Mouse (Mus musculus): ENCODE measurements around the gene Bphl.

The Bphl gene

DNA sequence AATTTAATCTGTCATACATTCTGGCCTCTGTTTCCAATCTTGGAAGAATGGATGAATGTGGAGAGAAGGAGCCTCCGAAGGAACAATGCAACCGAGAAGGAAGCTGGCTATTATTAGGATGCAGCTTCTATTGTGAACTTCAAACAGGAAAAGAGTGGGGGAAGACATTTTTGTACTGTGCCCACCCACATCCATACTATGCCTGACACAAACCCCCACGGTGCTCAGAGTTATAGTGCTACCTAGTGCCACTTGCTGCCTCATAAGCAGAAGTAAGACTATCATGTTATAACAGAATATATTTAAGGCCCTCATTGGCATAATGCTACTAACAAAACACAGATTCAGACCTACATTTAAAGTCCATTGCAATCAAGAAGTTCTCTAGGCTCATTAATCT lies 52.0 kb downstream of the Bphl start:
- DNase-seq: no peak

DNA sequence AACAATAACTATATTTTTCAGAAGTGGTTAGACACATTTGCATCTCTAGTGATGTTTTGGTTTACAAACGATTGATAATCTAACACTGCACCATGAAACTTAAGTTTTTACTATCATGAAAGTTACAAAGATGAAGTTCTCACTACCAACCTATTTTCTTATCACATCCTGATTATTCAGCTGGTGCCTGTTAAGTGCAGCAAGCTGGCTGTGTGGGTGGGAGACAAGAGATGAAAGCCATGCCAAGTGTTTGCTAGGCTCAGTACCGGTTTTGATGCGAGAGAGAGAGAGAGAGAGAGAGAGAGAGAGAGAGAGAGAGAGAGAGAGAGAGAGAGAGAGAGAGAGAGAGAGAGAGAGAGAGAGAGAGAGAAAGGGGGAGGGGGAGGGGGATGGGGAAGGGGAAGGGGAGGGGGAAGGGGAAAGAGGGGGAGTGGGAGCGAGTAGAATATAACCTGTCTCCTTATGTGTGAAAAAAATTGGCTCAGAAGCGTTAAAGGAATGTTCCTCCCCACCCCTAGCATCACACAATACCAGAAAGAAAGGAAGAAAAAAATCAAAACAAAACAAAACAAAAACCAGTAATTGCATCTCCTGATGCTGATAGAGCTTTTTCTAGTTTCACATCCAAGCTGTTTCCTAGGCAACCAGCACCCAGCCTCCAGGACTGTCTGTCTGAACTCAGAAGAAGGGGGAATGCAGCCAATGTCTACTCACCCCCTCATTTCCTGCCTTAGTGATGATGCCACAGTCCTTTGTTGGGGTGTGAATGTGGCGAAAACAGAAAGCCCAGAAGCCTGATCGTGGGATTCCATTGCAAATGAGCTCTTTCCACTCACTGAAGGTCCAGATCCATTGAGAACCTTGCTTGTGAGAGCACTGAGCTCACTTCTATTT lies 58.4 kb downstream of the Bphl start:
- DNase-seq: no peak

DNA sequence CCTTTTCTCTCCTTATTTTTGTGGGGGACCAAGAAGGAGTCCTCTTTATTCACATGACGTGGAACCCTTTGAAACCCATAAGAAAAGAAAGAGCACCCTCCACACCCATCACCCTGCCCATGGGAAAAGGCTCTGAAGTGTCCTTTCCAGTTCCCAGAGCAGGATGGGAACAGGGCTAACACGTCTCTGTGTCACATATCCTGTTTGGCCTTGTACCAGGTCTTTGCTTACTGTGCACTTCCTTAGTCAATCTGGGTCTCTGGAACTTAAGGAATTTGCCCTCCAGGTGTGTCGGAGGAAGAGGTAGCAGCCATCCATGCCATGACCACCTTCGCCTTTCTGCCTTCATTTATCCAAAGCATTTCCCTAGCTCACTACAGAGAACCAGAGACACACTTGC lies 59.1 kb downstream of the Bphl start:
- DNase-seq: no peak

DNA sequence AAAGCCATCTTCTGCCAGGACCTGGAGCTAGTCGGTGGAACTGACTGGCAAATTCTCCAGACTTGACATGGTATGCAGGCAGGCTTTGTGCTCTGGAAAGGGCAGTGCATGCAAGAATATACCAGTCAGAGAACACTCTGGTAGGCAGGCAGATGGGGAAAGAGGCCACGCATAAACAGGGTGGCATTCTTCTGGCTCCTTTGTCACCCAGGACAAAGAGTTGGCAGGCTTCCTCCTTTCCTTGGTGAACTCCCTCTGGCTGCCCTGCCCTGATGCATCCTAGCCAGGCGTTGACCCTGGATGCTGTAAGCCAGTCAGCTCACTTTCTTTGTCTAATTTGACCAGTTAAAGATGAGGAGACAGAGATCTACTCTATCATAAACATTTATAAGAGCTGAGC lies 59.7 kb downstream of the Bphl start:
- no peak for DNase-seq

DNA sequence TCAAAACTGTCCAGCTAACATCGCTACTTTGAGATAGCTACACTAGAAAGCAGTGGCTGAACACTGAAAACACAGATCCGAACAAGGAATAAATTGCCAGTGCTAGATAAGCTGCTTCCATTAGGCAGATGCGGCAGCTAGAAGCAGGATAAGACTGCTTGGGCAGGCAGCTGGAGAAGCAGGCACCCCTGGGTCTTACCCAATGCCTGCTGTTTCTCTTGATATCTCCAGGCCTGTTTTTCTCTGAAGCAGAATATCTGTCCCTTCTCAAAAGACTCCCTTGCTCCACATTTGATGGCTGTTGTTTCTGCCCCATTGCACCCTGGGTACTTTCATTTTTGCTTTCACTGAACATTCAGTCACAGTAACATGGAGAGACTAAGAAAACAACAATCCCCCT lies 63.3 kb downstream of the Bphl start:
- no peak for DNase-seq

DNA sequence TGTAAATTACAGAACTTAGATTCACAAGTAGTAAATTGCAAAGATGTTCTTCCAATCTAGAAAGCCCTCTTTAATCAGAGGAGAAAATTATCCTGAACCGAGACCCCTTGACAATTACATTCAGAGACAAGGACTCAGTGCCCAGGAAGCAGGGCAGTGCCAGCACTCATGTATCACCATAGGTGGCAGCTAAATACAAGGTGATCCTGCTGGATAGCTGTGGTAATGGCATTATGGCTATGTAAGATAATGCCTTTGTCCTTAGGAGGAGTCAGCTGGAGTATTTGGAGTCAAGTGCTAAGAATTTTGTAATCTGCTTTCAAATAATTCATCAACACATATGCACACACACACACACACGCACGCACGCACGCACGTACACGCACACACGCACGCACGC lies 63.9 kb downstream of the Bphl start:
- no peak for DNase-seq

DNA sequence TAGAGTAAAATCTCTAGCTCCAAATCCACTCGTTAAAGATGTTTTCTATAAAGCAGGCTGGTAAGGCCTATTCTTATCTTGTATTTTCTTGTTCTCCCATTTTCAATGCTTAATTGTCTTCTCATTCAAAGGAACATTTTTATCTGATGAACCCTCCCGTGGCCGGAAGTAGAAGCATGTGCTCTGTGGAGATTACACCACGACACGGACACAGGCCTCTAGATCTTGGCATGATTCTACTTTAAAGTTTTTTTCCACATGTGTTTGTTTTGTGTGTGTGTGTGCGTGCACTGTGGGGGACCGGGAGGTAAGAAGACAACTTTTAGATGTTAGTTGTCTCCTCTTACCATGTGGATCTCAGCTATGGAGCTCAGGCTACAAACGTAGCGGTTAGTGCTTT lies 64.5 kb downstream of the Bphl start:
- no peak for DNase-seq

DNA sequence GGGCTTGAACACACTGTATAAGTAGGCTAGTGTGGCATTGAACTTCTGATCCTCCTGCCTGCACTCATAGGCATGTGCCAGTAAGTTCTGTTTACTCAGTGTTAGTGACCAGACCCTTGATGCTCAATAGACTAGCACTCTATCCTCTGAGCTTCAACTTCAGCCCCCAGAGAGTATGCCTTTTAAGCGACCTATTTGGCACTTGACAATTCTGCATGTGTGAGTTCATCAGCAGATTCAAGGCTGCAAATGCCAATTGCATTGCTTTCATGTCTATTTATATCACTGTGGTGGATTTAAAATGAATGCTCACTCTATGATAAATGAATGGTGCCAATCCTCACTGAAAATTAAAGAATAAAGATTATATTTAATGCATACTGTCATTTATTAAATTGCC lies 68.0 kb downstream of the Bphl start:
- DNase-seq: no peak

DNA sequence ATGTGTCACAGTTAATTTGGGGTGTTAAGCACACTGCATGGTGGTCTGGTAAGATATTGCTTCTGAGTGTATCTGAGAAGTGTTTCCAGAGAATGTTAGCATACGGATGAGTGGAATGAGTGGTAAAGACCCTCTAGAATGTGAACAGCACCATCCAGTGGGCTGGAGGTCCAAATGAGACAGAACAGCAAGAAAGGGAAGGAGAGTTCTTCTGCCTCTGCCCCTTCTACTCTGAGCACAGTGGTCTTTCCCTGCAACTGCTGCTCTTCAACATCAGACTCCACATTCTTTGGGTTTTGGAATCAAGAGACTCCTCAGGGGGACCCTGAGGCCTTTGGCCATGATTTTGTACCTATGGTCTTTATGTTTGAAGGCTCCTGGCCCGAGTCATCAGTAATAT lies 68.9 kb downstream of the Bphl start:
- no peak for DNase-seq

DNA sequence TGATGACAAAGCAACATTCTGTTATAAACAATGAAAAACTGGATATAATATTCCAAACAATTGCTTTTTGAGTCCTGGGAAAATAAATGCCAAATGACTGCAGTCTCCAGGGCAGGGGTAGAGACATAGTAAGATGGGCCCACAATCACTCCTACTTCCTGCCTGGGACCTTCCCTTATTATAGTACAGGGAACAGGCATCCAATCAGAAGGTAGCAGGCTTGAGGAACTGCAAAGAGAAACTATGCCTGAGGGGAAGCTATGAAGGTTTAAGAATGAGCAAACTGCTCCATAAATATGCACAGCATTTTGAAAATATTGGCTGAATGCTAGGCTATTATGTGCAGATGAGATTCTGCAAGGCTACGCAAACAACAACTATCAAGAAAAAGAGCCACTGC lies 69.6 kb downstream of the Bphl start:
- DNase-seq: no peak

DNA sequence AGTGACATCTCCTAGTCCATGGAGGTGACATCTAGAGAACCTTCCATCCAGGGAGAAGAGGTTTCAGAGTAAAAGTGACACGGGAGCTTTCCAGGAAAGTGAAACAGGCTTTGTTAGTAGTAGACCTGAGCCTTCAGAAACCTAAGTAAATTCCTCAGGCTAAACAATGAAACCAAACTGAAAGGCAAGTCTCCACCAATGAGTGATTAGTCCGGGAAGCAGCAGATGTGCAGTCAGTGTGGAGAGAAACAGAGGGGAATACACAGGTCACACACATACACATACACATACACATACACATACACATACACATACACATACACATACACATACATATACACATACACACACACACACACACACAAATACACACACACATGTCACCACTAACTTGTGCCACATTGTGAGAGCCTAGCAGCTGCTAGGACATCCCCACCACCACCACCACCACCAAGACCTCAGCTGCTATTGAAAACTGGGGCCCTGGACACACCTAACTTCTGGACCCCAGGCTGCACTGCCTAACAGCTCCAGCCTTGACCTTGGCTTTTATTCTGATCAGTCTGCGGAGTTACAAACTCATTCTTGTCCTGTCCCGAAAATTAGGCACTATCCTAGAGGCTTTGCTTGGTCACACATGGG lies 71.8 kb downstream of the Bphl start:
- no peak for DNase-seq

DNA sequence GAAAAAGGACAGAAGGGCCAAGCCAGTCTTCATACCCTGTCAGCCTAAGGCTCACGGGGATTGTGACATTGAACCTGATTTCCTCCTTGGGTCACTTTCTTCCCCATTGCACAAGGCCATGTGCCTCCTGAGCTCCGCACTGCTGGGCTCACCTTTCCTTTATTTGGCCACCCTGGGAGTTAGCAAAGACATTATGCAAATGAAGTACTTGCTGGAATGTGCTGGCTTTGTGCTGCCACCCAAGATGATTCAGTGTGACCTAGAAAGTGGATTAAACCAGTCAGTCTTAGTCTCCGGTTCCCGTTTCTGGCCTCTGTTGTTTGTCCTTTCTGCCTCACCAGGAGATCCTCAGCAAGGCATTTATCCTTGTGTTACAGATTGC lies 72.3 kb downstream of the Bphl start:
- DNase-seq: no peak

DNA sequence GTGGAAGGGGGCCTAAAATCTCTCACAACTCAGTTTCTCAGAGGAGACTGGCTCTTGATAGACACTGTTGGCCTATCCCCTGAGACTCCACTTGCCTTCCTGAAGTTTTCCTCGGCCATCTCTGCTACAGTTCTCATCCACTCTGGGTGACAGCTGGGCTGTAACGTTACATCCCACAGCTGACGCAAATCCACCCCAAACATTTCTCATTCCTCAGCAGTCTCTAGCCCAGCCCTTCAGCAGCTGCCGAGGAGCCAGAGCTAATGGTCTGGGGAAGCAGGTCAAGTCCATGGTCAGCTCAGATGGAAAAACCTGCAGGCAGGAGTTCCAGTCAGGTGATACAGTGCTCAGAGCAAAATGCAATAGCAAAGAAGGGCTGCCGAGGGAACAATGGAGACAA lies 73.6 kb downstream of the Bphl start:
- DNase-seq: no peak

DNA sequence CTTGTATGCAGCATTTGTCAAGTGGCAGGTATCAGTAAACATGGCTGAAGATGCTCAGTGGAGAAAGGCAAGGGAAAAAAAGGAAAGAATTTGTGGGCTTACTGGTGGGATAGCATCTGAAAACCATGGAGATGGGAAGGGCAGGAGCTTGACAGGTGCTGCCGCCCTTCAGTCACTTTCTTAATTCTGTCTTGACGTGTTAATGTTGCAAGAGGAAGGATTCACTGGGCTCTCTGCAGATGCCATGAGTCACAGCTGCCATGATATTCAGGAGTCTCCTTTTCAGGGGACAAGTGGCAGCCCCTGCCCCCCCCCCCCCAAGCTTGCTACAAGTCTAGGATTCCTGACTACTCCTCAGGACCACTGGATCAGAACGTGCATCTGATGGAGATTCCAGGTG lies 74.5 kb downstream of the Bphl start:
- no peak for DNase-seq

DNA sequence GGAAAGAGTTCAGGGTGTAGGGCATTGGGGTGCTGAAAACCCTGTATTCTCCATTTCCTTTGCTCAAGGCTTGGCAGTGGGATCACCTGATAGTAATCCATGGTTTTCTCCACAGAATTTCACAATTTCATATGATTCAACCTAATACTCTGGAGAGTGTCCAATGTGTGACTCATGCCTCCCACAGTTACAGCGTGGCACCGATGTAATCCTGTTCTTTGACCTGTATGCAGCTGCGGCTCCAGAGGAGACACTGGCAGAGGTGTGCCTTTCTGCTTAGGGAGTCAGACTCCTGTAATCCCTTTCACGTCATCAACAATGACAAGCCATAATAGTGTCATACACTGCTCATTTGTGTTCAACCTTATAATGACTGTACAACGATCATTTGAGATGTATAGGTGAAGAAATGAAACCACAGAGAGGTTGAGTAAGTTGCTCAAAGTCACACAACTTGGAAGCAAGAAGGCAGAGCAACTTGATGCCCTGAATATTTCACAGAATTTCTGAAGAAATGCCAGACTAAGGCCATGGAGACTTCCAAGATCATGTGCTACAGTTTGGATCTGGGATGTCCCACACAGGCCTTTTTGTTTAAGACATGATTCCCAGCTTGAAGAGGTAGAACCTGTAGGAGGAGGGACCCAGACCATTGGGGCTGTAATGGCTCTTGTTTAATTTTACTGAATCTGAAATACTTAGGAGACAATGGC lies 75.1 kb downstream of the Bphl start:
- DNase-seq: no peak

DNA sequence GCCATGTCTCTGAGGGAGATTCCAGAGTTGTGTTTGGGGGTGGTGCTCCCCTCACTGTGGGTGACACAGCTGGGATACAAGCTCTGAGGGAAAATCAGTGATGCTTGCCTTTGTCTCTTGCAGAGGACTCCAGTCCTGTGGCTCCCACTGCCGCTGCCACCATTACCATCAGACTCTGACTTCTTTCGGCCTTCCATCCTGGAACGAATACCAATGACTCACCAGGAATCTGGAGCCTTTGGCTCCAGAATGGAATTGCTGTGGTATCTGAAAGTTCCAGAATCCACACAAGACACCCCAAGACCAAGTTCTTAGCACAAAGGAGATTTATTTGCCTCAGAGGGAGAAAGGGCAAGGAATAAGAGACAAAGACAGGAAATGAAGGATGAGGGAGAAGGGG lies 75.7 kb downstream of the Bphl start:
- no peak for DNase-seq

DNA sequence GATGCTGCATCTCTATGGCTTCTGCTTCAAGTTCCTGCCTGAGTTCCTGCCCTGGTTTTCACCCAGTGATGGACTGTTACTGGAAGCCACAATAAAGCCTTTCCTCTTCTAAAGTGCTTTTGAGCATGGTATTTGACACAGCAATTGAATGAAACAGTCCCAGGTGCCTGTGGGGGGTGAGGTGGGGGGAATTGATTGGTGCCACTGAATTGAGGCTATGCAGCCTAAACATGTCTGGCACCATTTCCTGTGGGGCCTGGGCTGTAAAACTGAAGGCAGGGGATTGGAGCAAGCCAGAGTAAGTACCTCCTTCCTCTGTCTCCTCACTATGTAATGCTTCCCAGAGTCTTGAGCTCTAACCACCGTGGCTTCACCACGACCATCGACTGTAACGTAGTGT lies 77.3 kb downstream of the Bphl start:
- no peak for DNase-seq

DNA sequence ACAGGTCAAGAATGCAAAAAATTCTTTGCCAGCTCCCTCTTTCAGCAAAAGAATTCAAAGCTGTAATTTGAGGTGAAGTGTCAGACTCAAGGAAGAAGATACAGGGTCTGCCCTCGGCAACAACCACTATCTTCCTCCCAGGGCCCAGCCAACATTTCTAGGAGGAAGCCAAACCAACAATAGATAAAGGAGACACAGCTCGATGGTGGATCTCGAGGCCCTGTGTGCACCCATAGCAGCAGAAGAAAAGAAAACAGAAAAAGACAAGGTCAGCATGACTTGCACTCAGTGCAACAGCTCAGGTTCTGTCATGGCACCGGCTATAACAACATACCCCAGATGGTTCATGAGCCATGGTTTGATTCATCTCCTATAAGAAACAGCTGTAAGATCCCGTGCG lies 79.1 kb downstream of the Bphl start:
- DNase-seq: no peak

DNA sequence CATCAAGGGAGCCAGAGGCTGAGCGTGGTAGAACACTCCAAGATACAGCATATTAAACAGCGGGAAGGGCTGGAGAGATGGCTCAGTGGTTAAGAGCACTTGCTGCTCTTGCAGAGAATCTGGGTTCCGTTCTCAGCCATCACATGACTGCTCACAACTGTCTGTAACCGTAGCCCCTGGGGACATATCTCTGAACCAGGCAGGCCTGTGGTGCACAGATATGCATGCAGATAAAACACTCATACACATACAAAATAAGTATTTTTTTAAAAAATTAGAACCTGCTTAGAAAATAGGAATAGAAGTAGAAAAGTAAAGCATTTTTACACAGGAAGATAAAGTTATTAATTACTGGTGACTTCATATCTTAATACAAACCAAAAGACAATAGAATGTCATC lies 81.4 kb downstream of the Bphl start:
- no peak for DNase-seq

DNA sequence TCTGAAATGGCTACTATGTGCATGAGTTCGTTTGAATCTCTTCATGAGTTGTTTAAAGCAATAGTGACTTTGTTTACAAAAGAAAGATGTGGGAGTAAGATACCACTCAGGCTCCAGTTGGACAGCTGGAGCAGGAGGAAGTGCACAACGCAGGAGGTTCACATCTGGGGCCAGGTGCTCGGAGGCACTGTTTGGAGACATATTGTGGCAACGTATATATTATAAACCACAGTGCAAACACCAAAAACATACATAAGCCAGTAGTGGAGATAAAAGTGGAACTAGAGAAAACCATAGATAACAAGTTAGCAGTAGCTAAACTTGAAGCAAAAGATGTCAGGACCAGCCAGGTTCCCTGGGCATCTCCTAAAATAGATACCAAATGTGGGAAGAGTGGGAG lies 82.0 kb downstream of the Bphl start:
- no peak for DNase-seq

DNA sequence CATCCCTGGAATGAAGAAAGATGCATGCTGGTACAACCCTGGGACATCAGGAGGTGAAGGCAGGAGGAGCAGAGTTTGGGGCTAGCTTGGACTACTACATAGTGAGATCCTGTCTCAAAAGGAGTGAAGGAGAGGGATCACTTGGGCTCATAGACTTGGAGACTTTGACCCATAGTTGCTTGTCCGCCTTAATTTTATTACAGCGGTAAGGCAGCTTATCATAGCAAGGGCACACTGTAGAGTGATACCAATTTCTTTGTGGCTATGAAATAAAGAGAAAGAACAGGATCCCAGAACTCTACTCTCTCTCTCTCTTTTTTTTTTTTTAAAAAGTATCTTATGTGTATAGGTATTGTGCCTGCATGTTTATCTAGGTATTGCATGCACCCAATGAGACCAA lies 83.1 kb downstream of the Bphl start:
- DNase-seq: no peak

Measured in spleen, adult 18-20 months (tissue).